Mouse (Mus musculus) MEL (cell line): Measurements from ENCODE around the gene Pop5. TPM values are rescaled to one million over a fixed set of nuclear protein-coding genes. Genes with fewer than 3 reads are reported as not detected.

Experiments used
- DNase-seq: peaks from one replicate; pipeline ENCODE4 v3.0.0; 2011; ENCODE audit warnings: low read depth, low spot score
- H3K27ac ChIP-seq: 2 replicates; pipeline ENCODE4 v1.5.1; 2012; ENCODE audit warnings: low read depth, mild to moderate bottlenecking, control low read depth, low read length, moderate library complexity; ENCODE audit not compliant: control insufficient read depth
- H3K27me3 ChIP-seq, 2 experiments: fragments of 150-350 bp in 1 of 2; sonication (generic) in 1 of 2; 2 replicates each; pipeline ENCODE4 v1.6.1; 2012; ENCODE audit warnings: low read length in 2 of 2, mild to moderate bottlenecking in 2 of 2, improper control_type of control experiment in 1 of 2, moderate library complexity in 1 of 2; ENCODE audit not compliant: insufficient read depth in 2 of 2, control insufficient read depth in 1 of 2
- H3K36me3 ChIP-seq, 2 experiments: 2 replicates each; pipeline ENCODE4 v1.6.1; 2012 to 2014; ENCODE audit warnings: low read length in 2 of 2, improper control_type of control experiment in 1 of 2, inconsistent platforms in 1 of 2, mild to moderate bottlenecking in 1 of 2; ENCODE audit not compliant: insufficient read depth in 2 of 2, control insufficient read depth in 1 of 2
- H3K4me1 ChIP-seq, 2 experiments: fragments of 150-350 bp in 1 of 2; sonication (generic) in 1 of 2; 2 replicates each; pipeline ENCODE4 v1.6.1; 2012; ENCODE audit warnings: low read length in 2 of 2, improper control_type of control experiment in 1 of 2, mild to moderate bottlenecking in 1 of 2; ENCODE audit not compliant: insufficient read depth in 2 of 2, control insufficient read depth in 1 of 2
- H3K4me3 ChIP-seq, 2 experiments: fragments of 150-350 bp in 1 of 2; sonication (generic) in 1 of 2; 2 replicates each; pipeline ENCODE4 v1.5.1; 2012; ENCODE audit warnings: low read depth in 2 of 2, low read length in 2 of 2, mild to moderate bottlenecking in 2 of 2, moderate library complexity in 2 of 2, control low read depth in 1 of 2, improper control_type of control experiment in 1 of 2; ENCODE audit not compliant: control insufficient read depth in 1 of 2, insufficient read depth in 1 of 2
- H3K79me2 ChIP-seq: 2 replicates; pipeline ENCODE4 v1.6.1; 2012; ENCODE audit warnings: mild to moderate bottlenecking, low read length, moderate library complexity; ENCODE audit not compliant: control insufficient read depth, poor library complexity, insufficient read depth
- H3K9ac ChIP-seq: 2 replicates; pipeline ENCODE4 v1.6.1; 2012; ENCODE audit warnings: low read depth, mild to moderate bottlenecking, control low read depth, low read length, moderate library complexity; ENCODE audit not compliant: control insufficient read depth, poor library complexity, severe bottlenecking
- H3K9me3 ChIP-seq: fragments of 150-350 bp; sonication (generic); replicated peaks from 2 replicates; pipeline ENCODE4 v1.6.1; 2012; ENCODE audit warnings: mild to moderate bottlenecking, low read length, improper control_type of control experiment, moderate library complexity; ENCODE audit not compliant: insufficient read depth
- BHLHE40 ChIP-seq: IDR thresholded peaks from 2 replicates; pipeline ENCODE4 v1.6.1; 2012; ENCODE audit warnings: low read depth, mild to moderate bottlenecking, inconsistent platforms, low read length, improper control_type of control experiment, borderline replicate concordance
- CTCF ChIP-seq, 3 experiments: IDR thresholded peaks in 2 of 3; conservative IDR thresholded peaks in 1 of 3; 2 replicates each; pipeline ENCODE4 v1.5.1; 2011 to 2012; ENCODE audit warnings: low read length in 3 of 3, low read depth in 2 of 3, mild to moderate bottlenecking in 2 of 3, improper control_type of control experiment in 1 of 3, inconsistent platforms in 1 of 3, mixed read lengths in 1 of 3, moderate library complexity in 1 of 3; ENCODE audit not compliant: control insufficient read depth in 1 of 3, insufficient read depth in 1 of 3, poor library complexity in 1 of 3, severe bottlenecking in 1 of 3
- EP300 ChIP-seq, 2 experiments: IDR thresholded peaks; 2 replicates each; pipeline ENCODE4 v1.6.1; 2011; ENCODE audit warnings: improper control_type of control experiment in 2 of 2, low read length in 2 of 2, low read depth in 1 of 2, mild to moderate bottlenecking in 1 of 2
- ETS1 ChIP-seq: IDR thresholded peaks from 2 replicates; pipeline ENCODE4 v1.6.1; 2012; ENCODE audit warnings: low read depth, mild to moderate bottlenecking, inconsistent platforms, low read length, improper control_type of control experiment, moderate library complexity
- GABPA ChIP-seq: IDR thresholded peaks from 2 replicates; pipeline ENCODE4 v1.6.1; 2012; ENCODE audit warnings: low read depth, mild to moderate bottlenecking, inconsistent platforms, low read length, improper control_type of control experiment, moderate library complexity
- GATA1 ChIP-seq: IDR thresholded peaks from 2 replicates; pipeline ENCODE4 v1.6.1; 2011; ENCODE audit warnings: low read depth, low read length, improper control_type of control experiment
- HCFC1 ChIP-seq: IDR thresholded peaks from 2 replicates; pipeline ENCODE4 v1.6.1; 2012; ENCODE audit warnings: low read depth, mild to moderate bottlenecking, inconsistent platforms, low read length, improper control_type of control experiment, moderate library complexity
- KAT2A ChIP-seq: conservative IDR thresholded peaks from 2 replicates; pipeline ENCODE4 v1.6.1; 2012; ENCODE audit warnings: low read depth, low read length, improper control_type of control experiment, inconsistent platforms
- MAFK ChIP-seq: IDR thresholded peaks from 2 replicates; pipeline ENCODE4 v1.6.1; 2011; ENCODE audit warnings: low read depth, mild to moderate bottlenecking, low read length, improper control_type of control experiment, borderline replicate concordance
- MAX ChIP-seq: IDR thresholded peaks from 2 replicates; pipeline ENCODE4 v1.6.1; 2011; ENCODE audit warnings: low read length, improper control_type of control experiment
- MAZ ChIP-seq: IDR thresholded peaks from 2 replicates; pipeline ENCODE4 v1.6.1; 2012; ENCODE audit warnings: low read depth, mild to moderate bottlenecking, inconsistent platforms, low read length, improper control_type of control experiment
- MXI1 ChIP-seq: IDR thresholded peaks from 2 replicates; pipeline ENCODE4 v1.6.1; 2011; ENCODE audit warnings: mild to moderate bottlenecking, low read depth, low read length, improper control_type of control experiment
- MYB ChIP-seq: IDR thresholded peaks from 2 replicates; pipeline ENCODE4 v1.6.1; 2011; ENCODE audit warnings: mild to moderate bottlenecking, low read depth, low read length, improper control_type of control experiment
- NELFE ChIP-seq: IDR thresholded peaks from 2 replicates; pipeline ENCODE4 v1.6.1; 2011; ENCODE audit warnings: low read depth, low read length, improper control_type of control experiment
- NRF1 ChIP-seq: IDR thresholded peaks from 2 replicates; pipeline ENCODE4 v1.6.1; 2014; ENCODE audit warnings: low read depth, mild to moderate bottlenecking, inconsistent platforms, low read length, improper control_type of control experiment, moderate library complexity; ENCODE audit not compliant: poor library complexity, insufficient read depth, severe bottlenecking
- POLR2AphosphoS2 ChIP-seq: IDR thresholded peaks from 2 replicates; pipeline ENCODE4 v1.6.1; 2011; ENCODE audit warnings: low read length, improper control_type of control experiment
- RCOR1 ChIP-seq: IDR thresholded peaks from 2 replicates; pipeline ENCODE4 v1.6.1; 2012; ENCODE audit warnings: low read depth, mild to moderate bottlenecking, inconsistent platforms, low read length, improper control_type of control experiment
- SIN3A ChIP-seq: IDR thresholded peaks from 2 replicates; pipeline ENCODE4 v1.6.1; 2012; ENCODE audit warnings: low read length, improper control_type of control experiment, inconsistent platforms
- SMC3 ChIP-seq: IDR thresholded peaks from 2 replicates; pipeline ENCODE4 v1.6.1; 2011; ENCODE audit warnings: low read depth, low read length, improper control_type of control experiment
- TBP ChIP-seq: IDR thresholded peaks from 2 replicates; pipeline ENCODE4 v1.8.0; 2011; ENCODE audit warnings: low read depth, low read length, improper control_type of control experiment
- TCF12 ChIP-seq: IDR thresholded peaks from 2 replicates; pipeline ENCODE4 v1.6.1; 2014; ENCODE audit warnings: low read depth, mild to moderate bottlenecking, inconsistent platforms, low read length, improper control_type of control experiment, moderate library complexity
- UBTF ChIP-seq: IDR thresholded peaks from 2 replicates; pipeline ENCODE4 v1.6.1; 2012; ENCODE audit warnings: low read depth, mild to moderate bottlenecking, inconsistent platforms, low read length, improper control_type of control experiment, moderate library complexity, borderline replicate concordance; ENCODE audit not compliant: insufficient read depth
- USF1 ChIP-seq: IDR thresholded peaks from 2 replicates; pipeline ENCODE4 v1.6.1; 2014; ENCODE audit warnings: low read depth, mild to moderate bottlenecking, inconsistent platforms, low read length, improper control_type of control experiment, moderate library complexity
- ZC3H11A ChIP-seq: IDR thresholded peaks from 2 replicates; pipeline ENCODE4 v1.6.1; 2012; ENCODE audit warnings: low read depth, mild to moderate bottlenecking, inconsistent platforms, low read length, improper control_type of control experiment
- ZMIZ1 ChIP-seq: IDR thresholded peaks from 2 replicates; pipeline ENCODE4 v1.6.1; 2012; ENCODE audit warnings: low read depth, mild to moderate bottlenecking, inconsistent platforms, low read length, improper control_type of control experiment, moderate library complexity
- ZNF384 ChIP-seq: IDR thresholded peaks from 2 replicates; pipeline ENCODE4 v1.6.1; 2012; ENCODE audit warnings: low read depth, mild to moderate bottlenecking, inconsistent platforms, low read length, improper control_type of control experiment
- polyA plus RNA-seq, 2 experiments: library from polyadenylated mRNA; stranded (reverse) in 1 of 2; unstranded in 1 of 2; fragments of >175 nt in 1 of 2; fragments of >200 nt in 1 of 2; gene quantifications; 2 replicates each; pipeline versions ENCODE4 v1.2.1 to v1.2.4; 2012; ENCODE audit warnings: low replicate concordance in 2 of 2, low read depth in 1 of 2; ENCODE audit not compliant: insufficient read length in 2 of 2, insufficient read depth in 1 of 2, missing spikeins in 1 of 2
- total RNA-seq: library from RNA; depleted of rRNA; stranded (reverse); fragments of 300-350 nt; gene quantifications from 2 replicates; pipeline ENCODE4 v1.2.3, GENCODE M21; 2012

Gene Pop5
- total and polyA plus RNA-seq, 3 experiments: 103 to 388 (median 208) TPM

GRCm38 (mm10) chr5:115278053-115278452, 42.4 kb downstream of the Pop5 start (continued):
- TF ChIP-seq HCFC1 (peak; percentile 42; the same call in 1 of the 2 replicates), MXI1 (no peak), TBP (peak; percentile 95), MAFK (peak; percentile 11; the same call in 1 of the 2 replicates), KAT2A (no peak; the same call in 1 of the 2 replicates)

GRCm38 (mm10) chr5:115278785-115279184, 43.1 kb downstream of the Pop5 start:
- H3K4me3 ChIP-seq: no peak overlapping the region
- H3K9me3 ChIP-seq: no peaks in the 10 kb centered on the region
- DNase-seq: peak; percentile 67
- H3K9ac ChIP-seq: no peak overlapping the region
- peaks cover 0 to 25% of the 10 kb centered on the region in 2 experiments; a peak in 2 of 4 replicates for H3K36me3 ChIP-seq
- peak overlapping the region; percentile 61 for H3K27ac ChIP-seq
- peaks cover 24% of the 10 kb centered on the region for H3K79me2 ChIP-seq
- no peaks in the 10 kb centered on the region for H3K27me3 ChIP-seq
- H3K4me1 ChIP-seq: peaks cover 14 to 15% of the 10 kb centered on the region in 2 experiments; a peak in 3 of 4 replicates
- TF ChIP-seq ETS1 (peak; percentile 55; the same call in 1 of the 2 replicates), UBTF (no peak), MYB (no peak), RCOR1 (0 out of 2 replicates have a peak, but pooled peaks have one; percentile 17), SIN3A (no peak), NRF1 (no peak), BHLHE40 (peak; percentile 72), POLR2AphosphoS2 (no peak), EP300 (IDR thresholded peaks at IDR 0.05; ENCODE audit: low read depth in 1 of 2, low read length in 2 of 2) (peak; percentile 51 to 55), GATA1 (peak; percentile 37; the same call in 1 of the 2 replicates), TCF12 (peak; percentile 53)

- Histone ChIP-seq H3K9me3 (no peaks in the 10 kb centered on the region), H3K27me3 (no peaks in the 10 kb centered on the region), H3K4me3 (peak within 1 kb of the TSS; percentile 88 to 100), H3K9ac (peak within 1 kb of the TSS; percentile 98), H3K36me3 (peaks cover 4 to 23% of the 10 kb centered on the region in 2 experiments; a peak in 3 of 4 replicates), H3K27ac (peak within 1 kb of the TSS; percentile 70), H3K4me1 (peaks cover 12 to 15% of the 10 kb centered on the region in 2 experiments; a peak in 3 of 4 replicates), H3K79me2 (peaks cover 24% of the 10 kb centered on the region)
- peak; percentile 91 for DNase-seq
- peak; percentile 31; the same call in 1 of the 2 replicates for TF ChIP-seq NRF1
- TF ChIP-seq CTCF (IDR thresholded peaks at IDR 0.05 in 2 of 3, conservative IDR thresholded peaks at IDR 0.05 in 1 of 3; ENCODE audit: control insufficient read depth in 1 of 3, insufficient read depth in 1 of 3, low read depth in 2 of 3, low read length in 3 of 3, poor library complexity in 1 of 3, severe bottlenecking in 1 of 3): no peak
- no peak for TF ChIP-seq GABPA
- TF ChIP-seq ZNF384: peak; percentile 95
- peak; percentile 56; the same call in 1 of the 2 replicates for TF ChIP-seq MAZ
- TF ChIP-seq HCFC1: peak; percentile 90
- no peak for TF ChIP-seq MYB
- no peak; the same call in 1 of the 2 replicates for TF ChIP-seq MAX
- no peak for TF ChIP-seq UBTF
- no peak for TF ChIP-seq SMC3
- no peak for TF ChIP-seq RCOR1
- 0 out of 2 replicates have a peak, but pooled peaks have one; percentile 34 for TF ChIP-seq ZMIZ1
- TF ChIP-seq ZC3H11A: no peak
- TF ChIP-seq NELFE: peak; percentile 79
- TF ChIP-seq POLR2AphosphoS2: peak; percentile 64; the same call in 1 of the 2 replicates
- peak; percentile 37; the same call in 1 of the 2 replicates for TF ChIP-seq ETS1
- 0 out of 2 replicates have a peak, but pooled peaks have one; percentile 17 for TF ChIP-seq USF1
These were observed 43.8 kb downstream of the Pop5 start, which contains the start of gene Coq5 for GRCm38 (mm10) chr5:115279226-115280049. TSS of gene Coq5 (plus strand) at chr5:115279666.
